Mouse (Mus musculus) cerebellum, adult 2 months (tissue): ENCODE results near the gene Upk1a.

Experiments
- CTCF ChIP-seq: fragments of 200-500 bp; IDR thresholded peaks from 2 replicates; pipeline ENCODE4 v1.5.1; 2011; ENCODE audit warnings: low read depth, mild to moderate bottlenecking, control low read depth, low read length, moderate library complexity, borderline replicate concordance; ENCODE audit not compliant: insufficient read depth
- POLR2A ChIP-seq: fragments of 200-500 bp; IDR thresholded peaks from 2 replicates; pipeline ENCODE4 v1.6.1; 2011; ENCODE audit warnings: low read length, control low read depth, borderline replicate concordance; ENCODE audit not compliant: insufficient read depth

GRCm38 (mm10) chr7:30589435-30590301 lies 23.0 kb downstream of the Upk1a start:
- peak; percentile 89 for TF ChIP-seq CTCF
- TF ChIP-seq POLR2A, result no peak
